Mouse (Mus musculus) gastrocnemius, postnatal 10 days (tissue): Measurements from ENCODE around the gene Rfc4. TPM values are rescaled to one million over a fixed set of nuclear protein-coding genes. Genes with fewer than 3 reads are reported as not detected.

ENCODE experiments used
- DNase-seq: peaks from one replicate; pipeline ENCODE4 v3.0.0; 2021; ENCODE audit warnings: mixed read lengths
- total RNA-seq, 2 experiments: library from RNA; stranded (reverse); gene quantifications; 2 replicates each; pipeline ENCODE4 v1.2.3; 2021

The Rfc4 gene
- total RNA-seq, 2 experiments from 2014 or later = 7.4 to 8.2 TPM

GRCm38 (mm10) chr16:23135421-23136149, 8.0 kb upstream of the Rfc4 start:
- no peak for DNase-seq

- no peak for DNase-seq
Measured at GRCm38 (mm10) chr16:23132336-23132735, 4.8 kb upstream of the Rfc4 start.

- DNase-seq = no peak
Measured at GRCm38 (mm10) chr16:23130303-23130702, 2.8 kb upstream of the Rfc4 start.

GRCm38 (mm10) chr16:23127311-23127672, 245 bp downstream of the Rfc4 start:
- DNase-seq = no peak

GRCm38 (mm10) chr16:23124398-23124797, 3.1 kb downstream of the Rfc4 start:
- no peak for DNase-seq

GRCm38 (mm10) chr16:23123104-23123503, 4.4 kb downstream of the Rfc4 start:
- no peak for DNase-seq

GRCm38 (mm10) chr16:23122446-23122845, 5.1 kb downstream of the Rfc4 start:
- DNase-seq = no peak

GRCm38 (mm10) chr16:23117173-23117572, 10.4 kb downstream of the Rfc4 start:
- DNase-seq = no peak

- DNase-seq = no peak
Measured at GRCm38 (mm10) chr16:23115486-23115885, 12.1 kb downstream of the Rfc4 start.

GRCm38 (mm10) chr16:23114339-23115171, 13.0 kb downstream of the Rfc4 start:
- no peak for DNase-seq

- DNase-seq = no peak
Measured at GRCm38 (mm10) chr16:23113903-23114302, 13.6 kb downstream of the Rfc4 start.

- DNase-seq = no peak
Measured at GRCm38 (mm10) chr16:23112861-23113435, 14.6 kb downstream of the Rfc4 start.

GRCm38 (mm10) chr16:23112348-23112747, 15.2 kb downstream of the Rfc4 start:
- DNase-seq = no peak

- DNase-seq = no peak
Measured at GRCm38 (mm10) chr16:23109350-23110280, 17.9 kb downstream of the Rfc4 start.

GRCm38 (mm10) chr16:23108943-23109342, 18.6 kb downstream of the Rfc4 start:
- DNase-seq = no peak

GRCm38 (mm10) chr16:23107946-23108759, 19.4 kb downstream of the Rfc4 start:
- DNase-seq = peak; percentile 85

GRCm38 (mm10) chr16:23107231-23107942, 20.1 kb downstream of the Rfc4 start, which contains the start of gene Eif4a2:
Eif4a2 (plus strand) TSS chr16:23107444.
- peak; percentile 92 for DNase-seq

- no peak for DNase-seq
Measured at GRCm38 (mm10) chr16:23106121-23106520, 21.4 kb downstream of the Rfc4 start.

GRCm38 (mm10) chr16:23103841-23104240, 23.7 kb downstream of the Rfc4 start:
- DNase-seq = no peak

GRCm38 (mm10) chr16:23103038-23103745, 24.3 kb downstream of the Rfc4 start:
- no peak for DNase-seq
